Mouse (Mus musculus) central nervous system, embryonic 11.5 days (tissue): ENCODE data around the gene Atp2a2. TPM values are rescaled to one million over a fixed set of nuclear protein-coding genes. Genes with fewer than 3 reads are reported as not detected.

Source experiments
- polyA plus RNA-seq: library from polyadenylated mRNA; depleted of rRNA; stranded (reverse); fragments of >200 nt; gene quantifications from 2 replicates; pipeline ENCODE4 v1.2.3, GENCODE M21; 2012; rRNA removed

Atp2a2 gene
- 106 and 110 TPM in 2 replicates for polyA plus RNA-seq

DNA sequence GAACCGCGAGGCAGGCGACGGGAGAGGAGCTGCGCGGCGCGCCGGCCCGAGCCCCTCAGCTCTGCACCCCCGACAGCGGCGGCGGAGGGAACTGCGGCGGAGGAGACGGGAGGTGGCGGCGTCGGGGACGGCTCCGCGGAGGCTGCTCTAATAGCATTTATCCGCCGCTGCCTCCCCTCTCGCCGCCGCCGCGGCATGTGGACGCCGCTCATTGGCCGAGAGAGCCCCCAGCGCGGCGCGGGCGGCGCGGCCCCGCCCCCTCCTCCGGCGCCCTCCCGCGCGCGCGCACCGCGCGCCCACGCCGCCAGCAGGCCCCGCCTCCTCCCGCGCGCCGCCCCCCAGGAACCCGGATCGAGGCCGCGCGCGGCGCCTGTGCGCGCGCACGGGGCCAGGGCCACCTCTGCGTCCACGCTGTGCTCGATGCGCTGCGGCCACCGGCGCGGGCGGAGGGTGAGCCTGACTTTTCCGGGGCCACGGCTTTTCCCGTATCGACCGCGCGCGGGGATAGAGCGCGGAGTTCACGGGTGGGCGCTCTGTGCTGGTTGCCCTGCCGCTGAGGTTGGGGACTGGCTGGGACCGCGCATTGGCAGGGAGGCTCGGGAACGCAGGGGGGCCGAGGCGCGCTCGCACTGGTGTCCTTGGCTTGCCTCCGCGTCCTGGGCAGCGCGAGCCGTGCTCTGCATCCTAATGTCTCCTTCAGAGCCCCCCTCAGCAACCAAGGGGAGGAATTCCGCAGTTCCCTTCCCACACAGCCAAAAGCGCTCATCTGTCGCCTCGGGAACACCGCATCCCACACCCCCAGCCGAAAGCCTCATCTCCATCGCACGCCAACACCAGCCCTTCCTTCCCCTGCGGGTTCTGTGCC is at the start of gene Atp2a2:
Gene Atp2a2, minus strand, starts transcription at position 149 of the 865 bp plus-strand sequence.

GRCm38 (mm10) chr5:122421271-122422068 is 80.6 kb downstream of the Atp2a2 start, which contains the start of gene Anapc7:
Anapc7 (plus strand) TSS chr5:122421693.

Other genes starting within 250 kb of the Atp2a2 start
- gene Tctn1, start 237.8 kb downstream of the Atp2a2 start, polyA plus RNA-seq = 23.3 and 29.6 TPM in 2 replicates
- 12.5 and 13.1 TPM in 2 replicates for gene Pptc7, start 217.9 kb downstream of the Atp2a2 start, polyA plus RNA-seq
- 12.2 and 16.5 TPM in 2 replicates for gene Rad9b, start 148.0 kb downstream of the Atp2a2 start, polyA plus RNA-seq
- 88.1 and 118 TPM in 2 replicates for gene Vps29, start 147.9 kb downstream of the Atp2a2 start, polyA plus RNA-seq
- gene Gpn3, start 130.3 kb downstream of the Atp2a2 start, polyA plus RNA-seq = 60.6 and 60.7 TPM in 2 replicates
- 84.8 and 92.8 TPM in 2 replicates for gene Fam216a, start 129.9 kb downstream of the Atp2a2 start, polyA plus RNA-seq
- gene Arpc3, start 110.3 kb downstream of the Atp2a2 start, polyA plus RNA-seq = 236 and 238 TPM in 2 replicates
- 57.4 and 57.8 TPM in 2 replicates for gene Anapc7, start 80.5 kb downstream of the Atp2a2 start, polyA plus RNA-seq
- 28.0 and 37.7 TPM in 2 replicates for gene Ift81, start 112.3 kb upstream of the Atp2a2 start, polyA plus RNA-seq
- gene P2rx7, start 141.7 kb upstream of the Atp2a2 start, polyA plus RNA-seq = 2.0 and 2.1 TPM in 2 replicates
- gene P2rx4, start 205.3 kb upstream of the Atp2a2 start, polyA plus RNA-seq = 5.1 and 8.1 TPM in 2 replicates